Mouse (Mus musculus): Measurements from ENCODE around the gene Ube2c. TPM values are rescaled to one million over a fixed set of nuclear protein-coding genes. Genes with fewer than 3 reads are reported as not detected.

Ube2c gene
- total RNA-seq (2015) (271 and 279 TPM in 2 replicates), total RNA-seq (2017) (142 and 184 TPM in 2 replicates)

GRCm38 (mm10) chr2:164769258-164770037 is at the start of gene Ube2c:
TSS of gene Ube2c (plus strand) at chr2:164769898.
- ATAC-seq (replicated peaks; ENCODE audit: poor library complexity), result peak; percentile 95

DNA sequence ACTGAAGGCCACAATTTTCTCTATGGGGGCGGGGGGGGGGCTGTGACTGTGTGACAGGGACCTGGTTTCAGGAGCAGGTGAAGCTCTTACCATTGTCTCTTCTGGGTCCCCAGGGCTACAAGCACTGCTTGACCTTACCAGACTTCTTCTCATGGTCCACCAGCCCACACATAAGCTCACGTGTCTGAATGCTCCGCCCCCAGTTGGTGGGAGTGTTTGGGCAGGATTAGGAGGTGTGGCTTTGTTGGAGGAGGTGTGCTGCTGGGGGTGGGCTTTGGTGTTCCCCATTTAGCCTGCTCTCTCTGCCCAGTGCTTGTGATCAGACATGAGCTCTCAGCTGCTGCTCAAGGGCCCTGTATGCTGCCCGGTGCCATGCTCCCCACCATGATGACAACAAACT is 46.4 kb upstream of the Ube2c start:
- no peak for ATAC-seq (replicated peaks; ENCODE audit: poor library complexity)

- peak; percentile 80 for ATAC-seq (replicated peaks; ENCODE audit: poor library complexity)
Observed at GRCm38 (mm10) chr2:164725895-164726619, 43.6 kb upstream of the Ube2c start.

- no peak for ATAC-seq (replicated peaks; ENCODE audit: poor library complexity)
Observed at GRCm38 (mm10) chr2:164731719-164732118, 38.0 kb upstream of the Ube2c start.

GRCm38 (mm10) chr2:164733259-164733658 is 36.4 kb upstream of the Ube2c start:
- ATAC-seq (replicated peaks; ENCODE audit: poor library complexity), result no peak

DNA sequence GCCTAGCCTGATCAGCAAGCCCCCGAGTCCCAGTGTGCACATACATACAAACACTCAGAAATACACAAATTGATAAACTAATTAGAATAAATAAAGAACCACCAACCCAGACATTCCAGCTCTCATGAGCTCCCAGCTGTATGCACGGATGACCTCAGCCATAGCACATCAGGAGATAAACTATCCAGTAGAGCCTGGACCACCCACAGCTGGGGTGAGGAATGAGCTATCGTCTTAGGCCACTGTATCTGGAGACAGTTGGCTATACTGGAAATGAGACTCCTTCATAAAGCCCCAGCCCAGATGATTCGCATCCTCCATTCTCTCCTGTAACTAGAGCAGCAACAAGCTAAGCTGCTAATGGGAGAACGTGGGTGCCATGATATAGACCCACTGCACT is 34.9 kb upstream of the Ube2c start:
- no peak for ATAC-seq (replicated peaks; ENCODE audit: poor library complexity)

GRCm38 (mm10) chr2:164735446-164735845 is 34.3 kb upstream of the Ube2c start:
- ATAC-seq (replicated peaks; ENCODE audit: poor library complexity), result no peak

GRCm38 (mm10) chr2:164737377-164738090 is 32.2 kb upstream of the Ube2c start:
- no peak for ATAC-seq (replicated peaks; ENCODE audit: poor library complexity)

DNA sequence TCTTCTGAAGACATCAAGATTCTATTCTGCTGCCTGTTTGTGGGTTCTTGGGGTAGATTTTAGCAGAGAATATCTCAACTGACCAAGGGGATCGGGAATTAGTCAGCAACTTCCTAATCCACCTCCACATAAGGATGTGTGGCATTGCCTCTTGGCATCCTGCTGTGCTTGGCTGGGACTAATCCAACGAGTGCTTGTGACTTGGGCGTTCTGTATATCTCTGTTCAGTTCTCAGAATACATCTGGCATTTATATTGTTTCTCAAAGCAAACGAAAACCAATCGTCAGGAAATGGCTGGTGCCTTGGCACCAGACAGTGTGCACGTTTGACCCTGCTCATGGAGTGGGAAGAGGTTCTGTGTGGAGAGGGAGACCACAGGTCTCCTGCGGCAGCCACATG is 29.8 kb upstream of the Ube2c start:
- no peak for ATAC-seq (replicated peaks; ENCODE audit: poor library complexity)

DNA sequence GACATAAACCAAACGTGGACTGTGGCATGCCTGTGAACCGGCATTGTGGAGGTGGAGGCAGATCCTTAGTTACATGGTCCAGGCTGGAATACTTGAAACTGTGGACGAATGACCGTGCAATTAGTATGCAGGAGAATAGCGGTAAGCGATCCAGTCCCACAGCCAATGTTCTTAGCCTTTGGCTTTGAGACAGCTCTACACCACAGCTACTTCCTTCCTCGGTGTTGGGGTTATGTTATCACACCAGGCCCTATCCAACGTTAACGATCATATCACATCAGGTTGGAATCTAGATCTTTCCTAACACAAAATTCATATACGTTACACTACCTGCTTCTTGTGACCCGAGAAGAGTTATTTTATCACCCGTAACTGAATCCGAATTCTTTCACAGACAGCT is 24.7 kb upstream of the Ube2c start:
- ATAC-seq (replicated peaks; ENCODE audit: poor library complexity), result peak; percentile 29; the same call in 1 of the 2 replicates

DNA sequence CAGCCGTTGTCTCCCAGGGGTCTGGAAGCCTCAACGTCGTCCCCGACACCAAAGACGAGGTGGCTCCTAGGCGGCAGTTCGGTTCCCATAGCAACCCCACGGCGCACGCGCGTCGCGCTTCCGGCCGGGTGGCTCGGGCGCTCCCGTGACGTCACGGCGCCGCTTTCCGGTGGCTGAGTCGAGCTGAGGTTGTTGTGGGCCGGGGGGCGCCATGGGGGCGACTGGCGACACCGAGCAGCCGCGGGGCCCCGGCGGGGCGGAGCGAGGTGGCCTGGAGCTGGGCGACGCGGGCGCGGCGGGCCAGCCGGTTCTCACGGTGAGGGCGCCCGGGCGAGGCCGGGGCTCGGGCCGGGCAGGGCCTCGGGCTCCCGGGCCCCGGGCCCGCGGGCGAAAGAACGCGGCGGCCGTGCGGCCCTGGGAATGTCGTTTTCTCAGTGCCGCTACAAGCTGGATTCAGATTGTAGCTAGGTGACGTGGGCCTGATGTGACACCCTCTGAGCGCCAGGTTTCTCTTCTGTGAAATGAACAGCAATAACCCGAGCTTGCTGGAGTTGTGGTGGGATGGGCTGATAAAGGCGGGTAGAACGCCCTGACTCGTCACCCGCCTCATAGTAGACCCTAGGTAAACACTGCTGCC is 23.7 kb upstream of the Ube2c start, which contains the start of the genes Wfdc3 and Dnttip1:
TSS of gene Wfdc3 (minus strand) at position 89 of the 637 bp plus-strand sequence.
TSS of gene Dnttip1 (plus strand) at position 141 of the 637 bp plus-strand sequence.
- ATAC-seq (replicated peaks; ENCODE audit: poor library complexity), result peak; percentile 87

DNA sequence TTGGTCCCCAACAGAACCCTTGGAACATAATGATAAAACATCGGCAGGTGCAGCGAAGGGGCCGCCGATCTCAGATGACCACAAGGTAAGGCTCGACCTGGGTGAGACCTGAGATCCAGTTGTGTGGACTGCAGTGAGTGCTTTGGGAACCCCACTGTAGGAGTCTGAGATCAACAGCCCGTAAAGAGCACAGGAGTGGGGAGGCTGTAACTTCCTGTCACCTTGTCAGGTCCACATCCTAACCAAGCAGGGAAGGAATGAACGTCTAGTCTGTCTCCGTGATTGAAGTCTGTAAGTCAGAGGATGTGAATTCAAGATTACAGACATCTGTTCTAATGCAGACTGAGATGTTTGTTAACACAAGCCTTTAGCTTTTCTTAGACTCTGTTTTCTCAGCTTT is 23.0 kb upstream of the Ube2c start:
- ATAC-seq (replicated peaks; ENCODE audit: poor library complexity), result no peak

GRCm38 (mm10) chr2:164748191-164748590 is 21.5 kb upstream of the Ube2c start:
- ATAC-seq (replicated peaks; ENCODE audit: poor library complexity), result no peak

- no peak for ATAC-seq (replicated peaks; ENCODE audit: poor library complexity)
Observed at GRCm38 (mm10) chr2:164748991-164749390, 20.7 kb upstream of the Ube2c start.

- ATAC-seq (replicated peaks; ENCODE audit: poor library complexity), result no peak
Observed at GRCm38 (mm10) chr2:164752454-164752853, 17.2 kb upstream of the Ube2c start.

- ATAC-seq (replicated peaks; ENCODE audit: poor library complexity), result peak; percentile 76
Observed at GRCm38 (mm10) chr2:164754105-164754504, 15.6 kb upstream of the Ube2c start.

- ATAC-seq (replicated peaks; ENCODE audit: poor library complexity), result no peak
Observed at GRCm38 (mm10) chr2:164754800-164755199, 14.9 kb upstream of the Ube2c start.

- no peak for ATAC-seq (replicated peaks; ENCODE audit: poor library complexity)
Observed at GRCm38 (mm10) chr2:164757841-164758240, 11.9 kb upstream of the Ube2c start.

GRCm38 (mm10) chr2:164758692-164759091 is 11.0 kb upstream of the Ube2c start:
- no peak for ATAC-seq (replicated peaks; ENCODE audit: poor library complexity)

DNA sequence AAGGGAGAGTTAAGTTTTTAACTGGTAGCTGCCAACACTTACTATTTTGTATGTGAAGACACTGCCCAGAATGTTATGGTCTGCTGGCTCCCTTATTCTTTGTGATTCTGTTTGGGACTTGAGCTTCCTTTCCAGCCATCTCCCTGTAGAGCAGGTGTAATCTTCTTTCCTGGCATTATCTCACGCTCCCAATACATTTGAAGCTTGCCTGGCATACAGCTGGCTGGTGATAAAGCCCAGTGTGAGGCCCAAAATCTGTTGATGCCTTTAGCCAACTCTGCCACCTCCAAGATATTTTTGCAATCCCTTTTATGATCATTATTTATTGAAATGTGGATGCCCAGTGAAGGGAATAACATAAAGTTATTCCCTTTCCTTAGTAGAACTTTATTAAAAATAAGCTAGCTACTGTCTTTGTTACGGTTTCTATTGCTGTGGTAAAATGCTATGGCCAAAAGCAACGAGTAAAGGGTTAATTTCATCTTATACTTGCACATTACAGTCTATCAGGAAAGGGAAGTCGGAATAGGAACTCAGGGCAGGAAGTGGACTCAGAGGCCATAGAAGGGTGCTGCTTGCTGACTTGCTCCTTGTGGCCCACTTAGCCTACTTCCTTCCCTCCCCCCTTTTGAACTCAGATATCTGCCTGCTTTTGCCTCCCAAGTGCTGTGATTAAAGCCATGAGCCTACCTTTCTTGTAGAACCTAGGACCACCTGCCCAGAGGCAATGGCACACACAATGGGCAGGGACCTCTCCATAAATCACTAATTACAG is 9.5 kb upstream of the Ube2c start:
- ATAC-seq (replicated peaks; ENCODE audit: poor library complexity), result peak; percentile 66
